Mouse (Mus musculus): ENCODE measurements at regions not wholly inside any gene's neighbourhood (a gene's known extent, or its start where the extent isn't known, plus 50 kb on each side); places are given as distances from the start of the nearest gene placed in this dataset.

DNA sequence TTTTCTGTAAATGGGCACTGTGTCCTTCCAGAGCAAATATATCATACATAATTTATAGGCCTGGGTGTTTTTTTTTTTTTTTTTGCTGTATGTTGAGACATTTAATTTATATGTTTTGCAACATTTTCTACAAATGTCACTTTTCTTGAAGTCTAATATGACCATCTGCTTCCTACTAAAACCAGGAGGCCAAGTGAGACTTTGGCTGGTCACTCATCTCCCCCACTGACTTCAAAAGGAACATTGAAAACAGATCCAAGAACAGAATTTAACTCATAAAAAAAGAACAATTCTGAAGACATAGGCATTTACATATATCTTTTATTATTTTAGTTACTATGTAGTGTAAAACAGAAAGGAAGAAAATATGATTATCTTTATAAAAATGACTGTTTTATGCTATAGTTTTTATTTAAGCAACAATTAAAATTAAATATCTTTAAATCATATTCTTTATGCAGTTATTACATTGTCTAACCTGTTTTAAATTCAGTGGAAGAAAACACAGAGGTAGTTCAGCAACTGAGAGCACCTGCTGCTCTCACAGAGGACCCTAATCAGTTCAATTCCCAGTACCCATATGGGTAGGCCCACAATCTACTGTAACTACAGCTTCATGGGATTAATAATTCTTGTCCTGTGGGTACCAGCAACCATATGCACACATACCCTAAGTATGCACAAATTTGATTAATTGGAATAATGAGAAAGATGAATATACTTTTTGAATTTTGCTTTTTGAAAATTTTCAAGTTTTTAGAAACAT lies 592.5 kb downstream of the Etv1 start:
- no peaks in the 10 kb centered on the region for H3K27me3 ChIP-seq (ENCODE audit: control insufficient read depth, insufficient read depth, low read length, poor library complexity, severe bottlenecking)
- no peaks in the 10 kb centered on the region for H3K36me3 ChIP-seq (ENCODE audit: control insufficient read depth, insufficient read depth, low read length, poor library complexity, severe bottlenecking)
- no peak for DNase-seq (ENCODE audit: low read depth, low spot score)

DNA sequence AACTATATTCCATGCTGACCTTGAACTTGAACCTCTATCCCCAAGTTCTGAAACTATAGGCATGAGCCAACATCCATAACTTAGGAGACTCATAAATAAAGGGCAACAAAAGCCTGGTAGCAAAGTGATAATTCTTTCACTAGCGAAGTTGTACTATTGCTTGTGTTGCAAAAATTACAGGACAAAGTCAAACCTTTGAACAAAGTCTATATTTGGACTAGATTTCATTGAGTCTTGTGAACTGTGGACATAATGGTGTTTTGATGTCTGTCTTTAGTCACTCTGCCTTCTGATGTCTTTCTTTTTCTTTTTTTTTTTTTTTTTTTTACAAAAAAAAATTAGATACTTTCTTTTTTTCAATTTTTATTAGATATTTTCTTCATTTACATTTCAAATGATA lies 594.5 kb downstream of the Etv1 start:
- Histone ChIP-seq H3K36me3 (ENCODE audit: control insufficient read depth, insufficient read depth, low read length, poor library complexity, severe bottlenecking) (no peaks in the 10 kb centered on the region), H3K27me3 (ENCODE audit: control insufficient read depth, insufficient read depth, low read length, poor library complexity, severe bottlenecking) (no peaks in the 10 kb centered on the region)
- no peak for DNase-seq (ENCODE audit: low read depth, low spot score)
